Mouse (Mus musculus): ENCODE data around the gene Tex2.
"Not testable (repeated sequence)": the region's sequence is repeated elsewhere in the genome, so short reads cannot be mapped to it uniquely, and the experiment has no call there.

Tex2 gene

GRCm38 (mm10) chr11:106579957-106580356 is 33.3 kb downstream of the Tex2 start:
- no peak for DNase-seq (ENCODE audit: low read depth, low spot score)

DNA sequence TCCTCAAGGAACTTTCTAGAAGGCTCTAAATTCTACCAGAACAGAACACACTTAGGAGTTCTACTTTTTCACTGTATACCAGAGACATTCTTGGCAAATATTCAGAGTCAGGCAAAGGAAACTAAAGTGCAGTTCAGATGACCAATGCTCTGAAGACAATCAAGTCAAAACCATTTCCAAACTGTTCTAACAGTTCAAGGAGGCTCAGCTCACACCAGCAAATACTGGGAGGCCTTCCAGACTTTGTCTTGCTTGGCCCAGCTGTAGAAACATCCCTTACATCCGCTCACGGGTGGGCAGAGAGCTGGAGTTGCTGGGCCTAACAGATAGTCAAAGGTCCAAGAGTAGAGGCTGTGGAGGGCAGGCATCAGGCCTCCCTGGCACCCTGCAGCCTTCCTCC is 34.1 kb downstream of the Tex2 start:
- no peak for DNase-seq (ENCODE audit: low read depth, low spot score)

DNA sequence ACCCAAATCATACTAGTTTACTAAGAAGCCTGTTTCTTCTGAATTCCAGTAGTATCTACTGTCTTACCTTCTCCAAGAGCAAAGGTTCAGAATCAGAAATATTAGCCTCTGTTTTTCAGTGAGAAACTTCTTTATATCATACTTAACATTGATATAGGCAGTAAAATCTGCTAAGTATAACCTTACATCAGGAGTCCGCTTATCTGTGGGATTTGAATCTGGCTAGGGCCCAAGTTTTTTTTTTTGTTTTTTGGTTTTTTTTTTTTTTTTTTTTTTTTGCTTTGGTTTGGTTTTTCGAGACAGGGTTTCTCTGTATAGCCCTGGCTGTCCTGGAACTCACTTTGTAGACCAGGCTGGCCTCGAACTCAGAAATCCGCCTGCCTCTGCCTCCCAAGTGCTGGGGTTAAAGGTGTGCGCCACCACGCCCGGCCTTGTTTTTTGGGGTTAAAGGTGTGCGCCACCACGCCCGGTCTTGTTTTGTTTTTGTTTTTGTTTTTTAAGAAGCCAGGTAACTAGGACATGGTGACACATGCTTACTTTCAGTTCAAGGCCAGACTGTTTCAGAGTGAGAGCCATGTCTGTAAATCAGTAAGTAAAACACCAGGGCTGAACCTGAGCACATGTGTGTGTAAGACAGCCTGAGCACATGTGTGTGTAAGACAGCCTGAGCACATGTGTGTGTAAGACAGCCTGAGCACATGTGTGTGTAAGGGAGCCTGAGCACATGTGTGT is 35.4 kb downstream of the Tex2 start:
- DNase-seq (ENCODE audit: low read depth, low spot score): not testable (repeated sequence)

DNA sequence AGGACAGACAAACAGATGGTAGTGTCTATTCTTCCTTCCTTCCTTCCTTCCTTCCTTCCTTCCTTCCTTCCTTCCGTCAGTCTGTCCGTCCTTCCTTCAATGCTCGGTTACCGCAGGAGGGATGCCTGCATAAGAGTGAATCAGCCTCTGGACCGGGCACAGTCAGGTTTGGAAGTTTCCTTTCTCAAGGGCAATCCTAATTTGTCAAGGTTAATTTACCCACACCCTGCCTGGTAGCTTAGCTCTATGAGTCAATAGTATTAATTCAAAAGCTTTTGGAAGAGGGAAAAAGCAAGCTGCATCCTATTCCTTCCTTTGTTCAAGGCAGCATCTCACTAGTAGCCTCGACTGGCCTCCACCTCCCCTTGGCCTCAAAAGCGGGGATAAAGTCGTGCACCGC is 38.8 kb downstream of the Tex2 start:
- no peak for DNase-seq (ENCODE audit: low read depth, low spot score)

DNA sequence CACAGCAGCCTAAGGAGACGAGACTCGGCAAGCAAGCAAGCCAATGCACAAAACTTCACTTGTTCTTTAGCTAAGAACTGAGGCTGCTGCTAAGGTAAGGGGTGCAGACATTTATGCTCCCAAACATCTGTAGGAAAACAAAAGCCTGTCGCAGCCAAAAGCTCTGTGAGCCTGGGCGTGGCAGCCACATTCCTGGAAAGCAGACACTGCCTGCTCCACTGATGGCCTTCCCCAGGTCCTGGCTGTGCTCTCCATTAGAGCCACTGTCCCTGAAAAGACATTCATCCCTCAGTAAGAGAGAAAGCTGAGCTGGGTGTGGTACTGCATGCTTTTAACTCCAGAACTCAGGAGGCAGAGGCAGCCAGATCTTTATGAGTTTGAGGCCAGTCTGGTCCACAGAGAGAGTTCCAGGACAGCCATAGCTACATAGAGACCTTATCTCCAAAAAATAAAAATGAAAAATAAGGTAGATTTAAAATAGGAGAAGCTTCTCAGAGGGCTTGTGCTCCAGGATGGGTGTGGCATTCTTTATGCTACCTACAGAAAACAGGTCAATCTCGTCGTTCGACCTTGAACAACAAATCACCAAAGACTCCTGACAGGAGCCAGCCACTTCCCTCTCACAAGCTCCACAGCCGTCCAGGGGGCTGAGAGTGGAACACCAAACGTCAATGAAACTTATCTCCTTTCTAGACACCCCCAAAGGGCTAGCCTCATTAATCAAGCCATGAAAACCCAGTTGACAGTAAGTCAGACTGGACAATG is 39.6 kb downstream of the Tex2 start:
- DNase-seq (ENCODE audit: low read depth, low spot score): peak; percentile 89

DNA sequence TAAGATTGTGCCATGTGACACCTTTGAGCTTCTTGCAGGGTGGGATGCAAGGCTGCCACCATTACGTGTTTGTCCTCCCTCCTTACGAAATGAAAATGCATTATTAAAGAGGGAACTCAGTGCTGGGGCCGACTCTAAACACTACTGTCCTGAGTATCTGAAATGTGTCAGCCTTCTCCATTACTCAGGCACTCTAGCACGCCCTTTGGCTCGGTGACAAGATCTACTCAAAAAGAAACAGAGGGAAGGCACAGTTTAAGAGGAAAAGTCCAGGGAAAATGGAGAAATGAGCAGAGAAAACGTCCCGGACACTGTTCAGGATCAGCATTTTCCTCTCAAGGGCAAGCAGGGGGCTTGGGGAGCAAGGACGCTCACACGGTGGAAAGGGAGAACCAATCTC is 40.3 kb downstream of the Tex2 start:
- DNase-seq (ENCODE audit: low read depth, low spot score): no peak

DNA sequence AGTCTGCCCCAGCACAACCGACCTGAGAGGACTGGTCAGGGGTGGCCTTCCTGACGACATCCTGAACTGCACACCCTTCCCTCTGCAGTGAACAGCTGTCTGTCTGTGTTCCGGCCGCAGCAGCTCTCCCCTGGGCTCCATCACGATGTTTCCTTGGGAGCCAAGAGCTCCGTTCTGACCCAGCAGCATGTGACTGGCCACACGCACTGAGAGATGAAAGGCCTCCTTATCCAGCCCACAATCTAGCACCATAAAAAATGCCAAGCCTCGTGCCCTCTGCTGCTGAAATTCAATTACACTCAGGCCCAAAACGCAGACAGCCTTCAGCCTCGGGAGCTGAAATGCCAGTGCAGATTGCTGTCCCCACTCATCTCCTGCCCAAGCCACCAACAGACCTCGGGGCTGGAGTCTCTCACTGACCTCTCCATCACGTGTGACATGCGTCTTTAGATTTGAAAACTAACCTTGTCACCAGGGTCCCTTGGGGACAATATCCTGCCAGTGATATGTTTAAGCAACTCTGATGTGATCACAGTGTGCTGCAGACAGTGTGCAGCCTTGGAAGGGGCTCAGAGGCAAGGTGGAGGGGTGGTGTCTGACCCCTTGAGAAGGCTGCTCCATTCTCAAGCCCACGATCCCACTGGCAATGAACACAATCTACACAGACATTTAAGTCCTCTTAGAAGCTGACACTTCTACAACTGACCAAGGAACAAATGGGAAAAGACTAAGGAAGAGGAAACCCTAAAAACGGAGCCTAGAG is 41.0 kb downstream of the Tex2 start:
- no peak for DNase-seq (ENCODE audit: low read depth, low spot score)

- DNase-seq (ENCODE audit: low read depth, low spot score): no peak
These were observed 41.9 kb downstream of the Tex2 start for GRCm38 (mm10) chr11:106571026-106571983.

- DNase-seq (ENCODE audit: low read depth, low spot score): no peak
These were observed 44.8 kb downstream of the Tex2 start for GRCm38 (mm10) chr11:106568329-106568960.

GRCm38 (mm10) chr11:106566040-106566785 is 47.0 kb downstream of the Tex2 start:
- no peak for DNase-seq (ENCODE audit: low read depth, low spot score)

DNA sequence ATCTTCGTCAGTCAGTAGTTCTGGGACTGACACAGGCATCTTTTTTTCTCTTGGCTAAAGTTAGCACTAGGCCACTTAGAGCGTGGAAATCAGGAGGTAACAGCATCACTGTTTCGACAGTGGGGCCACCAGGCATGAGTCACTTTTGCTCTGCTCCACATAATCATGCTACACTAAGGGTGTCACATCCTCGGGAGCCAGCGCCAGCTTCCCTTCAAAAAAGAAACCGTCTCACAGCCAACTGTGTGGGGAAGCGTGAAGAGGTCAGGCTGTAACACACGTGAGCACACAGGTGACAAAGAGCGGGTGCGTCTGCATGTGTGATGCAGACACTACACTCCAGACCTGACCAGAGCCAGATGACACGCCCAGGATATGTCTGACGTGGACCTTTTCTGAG is 49.0 kb downstream of the Tex2 start:
- no peak for DNase-seq (ENCODE audit: low read depth, low spot score)

- no peak for DNase-seq (ENCODE audit: low read depth, low spot score)
These were observed 50.5 kb downstream of the Tex2 start for GRCm38 (mm10) chr11:106562707-106563106.

- DNase-seq (ENCODE audit: low read depth, low spot score): no peak
These were observed 53.5 kb downstream of the Tex2 start for GRCm38 (mm10) chr11:106559773-106560172.

DNA sequence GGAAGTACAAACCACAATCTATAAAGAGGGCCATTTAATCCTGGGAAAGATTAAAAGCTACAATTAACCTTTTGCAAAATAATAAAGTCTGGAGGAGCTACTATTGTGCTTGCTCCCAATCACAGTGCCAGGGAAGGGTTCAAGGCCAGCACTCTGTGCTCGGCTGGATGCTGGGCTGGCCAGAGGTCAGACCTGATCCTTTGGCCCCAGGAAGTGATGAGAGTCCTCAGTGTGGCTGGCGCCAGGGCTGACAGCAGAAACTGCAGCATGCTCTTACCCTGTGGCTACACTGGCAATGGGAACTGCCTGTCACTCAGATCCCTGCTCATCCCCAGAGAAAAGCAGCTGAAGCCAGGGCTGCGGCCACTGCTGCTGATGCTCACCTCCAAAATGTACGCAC is 55.2 kb downstream of the Tex2 start:
- no peak for DNase-seq (ENCODE audit: low read depth, low spot score)

- DNase-seq (ENCODE audit: low read depth, low spot score): no peak
These were observed 55.8 kb downstream of the Tex2 start for GRCm38 (mm10) chr11:106557398-106557797.

DNA sequence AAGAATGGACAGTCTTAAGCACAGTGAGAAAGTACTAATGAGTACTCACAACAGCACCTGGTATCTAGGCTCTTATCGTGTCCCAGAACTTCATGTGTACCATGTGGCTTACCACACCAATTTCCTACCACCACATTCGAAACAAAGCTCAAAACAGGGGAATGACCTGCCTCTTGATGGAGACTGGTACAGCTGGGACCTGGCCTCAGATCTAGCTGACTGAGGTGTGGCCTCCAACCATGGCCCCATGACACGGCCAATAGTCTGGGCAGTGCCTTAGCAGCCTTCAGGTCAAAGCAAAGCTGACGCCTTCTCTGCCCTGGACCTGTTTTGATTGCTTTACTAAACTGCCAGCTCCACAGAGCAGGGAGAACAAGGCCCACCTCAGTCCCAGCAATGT is 56.5 kb downstream of the Tex2 start:
- no peak for DNase-seq (ENCODE audit: low read depth, low spot score)

DNA sequence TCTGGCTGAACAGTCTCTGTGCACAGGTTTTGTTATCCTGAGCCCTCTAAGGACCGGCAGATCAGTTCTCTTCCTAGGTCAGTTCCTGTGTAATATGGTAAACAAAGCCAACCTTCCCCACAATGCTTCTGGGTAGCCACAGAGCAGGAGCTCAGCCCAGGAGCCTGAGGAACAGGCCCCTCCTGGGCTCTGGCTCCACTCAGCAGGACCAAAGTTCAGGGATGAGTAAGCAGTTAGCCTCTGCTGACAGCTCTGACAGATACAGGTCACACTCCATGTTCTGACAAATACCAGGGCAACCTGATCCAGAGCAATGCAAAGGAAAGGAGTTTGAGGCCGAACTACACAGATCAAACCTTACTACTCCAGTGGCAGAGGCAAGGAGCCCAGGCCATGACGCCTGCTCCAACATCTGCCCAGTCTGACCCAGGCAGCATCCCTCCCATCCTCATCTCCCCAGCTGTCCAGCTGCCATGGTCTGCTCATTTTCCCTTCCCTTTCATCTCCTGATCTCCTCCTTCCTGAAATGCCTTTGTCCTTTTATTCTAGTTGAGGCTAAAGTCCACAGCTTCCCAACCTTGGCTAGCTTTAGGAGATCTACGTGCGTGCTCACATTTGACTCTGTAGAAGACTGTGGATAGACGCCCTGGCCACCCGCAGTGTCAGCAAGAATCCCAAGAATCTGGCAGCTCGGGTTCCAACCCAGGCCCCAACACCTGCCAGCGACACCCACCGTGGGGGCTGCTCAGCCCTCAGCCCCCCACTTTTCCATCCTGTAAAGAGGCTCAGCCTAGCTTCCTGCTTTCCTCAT is 57.2 kb downstream of the Tex2 start:
- peak; percentile 47 for DNase-seq (ENCODE audit: low read depth, low spot score)

DNA sequence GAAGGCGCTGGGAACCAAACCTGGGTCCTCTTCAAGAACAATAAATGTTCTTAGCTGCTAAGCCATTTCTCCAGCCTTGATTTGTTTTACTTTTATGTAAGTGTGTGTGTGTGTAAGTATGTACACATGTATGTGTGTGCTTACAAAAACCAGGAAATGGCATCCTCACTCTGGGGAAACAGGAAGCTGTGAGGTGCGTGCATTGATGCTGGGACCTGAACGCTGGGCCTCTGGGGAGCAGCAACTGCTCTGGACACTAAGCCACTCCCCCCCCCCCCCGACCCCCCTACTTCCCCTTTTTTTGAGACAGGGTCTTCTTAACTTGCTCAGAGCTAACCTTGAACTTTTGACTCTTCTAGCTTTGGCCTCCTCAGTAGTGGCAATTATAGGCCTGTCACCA is 62.8 kb downstream of the Tex2 start:
- no peak for DNase-seq (ENCODE audit: low read depth, low spot score)

DNA sequence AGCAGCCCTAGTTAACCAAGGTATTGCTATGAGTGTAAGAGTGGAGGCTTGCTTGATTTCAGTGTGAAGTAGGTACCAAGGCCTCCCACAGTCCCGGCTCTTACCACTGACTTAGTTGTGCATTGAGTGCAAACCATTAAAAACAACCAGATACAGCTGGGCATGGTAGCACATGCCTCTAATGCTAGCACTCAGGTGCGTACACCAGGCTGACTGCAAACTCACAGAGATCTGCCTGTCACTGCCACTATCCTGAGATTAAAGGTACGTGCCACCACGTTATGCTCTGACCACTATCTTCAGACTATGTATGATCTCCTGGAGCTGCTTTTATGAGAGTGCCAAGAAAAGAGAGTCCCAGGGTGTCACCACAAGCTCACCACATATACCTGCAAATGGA is 67.1 kb downstream of the Tex2 start:
- DNase-seq (ENCODE audit: low read depth, low spot score): no peak

All from ZHBTc4 (cell line).